Mouse (Mus musculus) Muller cell, postnatal 12 days (primary cell): ENCODE data around the gene Acod1.
A peak's percentile ranks its signal among the peaks of the same experiment; 100 is the strongest.

ENCODE experiments used
- DNase-seq: peaks from one replicate; pipeline ENCODE4 v3.0.0-alpha.2; 2015; ENCODE audit errors: inconsistent ontology term

Acod1 gene

DNA sequence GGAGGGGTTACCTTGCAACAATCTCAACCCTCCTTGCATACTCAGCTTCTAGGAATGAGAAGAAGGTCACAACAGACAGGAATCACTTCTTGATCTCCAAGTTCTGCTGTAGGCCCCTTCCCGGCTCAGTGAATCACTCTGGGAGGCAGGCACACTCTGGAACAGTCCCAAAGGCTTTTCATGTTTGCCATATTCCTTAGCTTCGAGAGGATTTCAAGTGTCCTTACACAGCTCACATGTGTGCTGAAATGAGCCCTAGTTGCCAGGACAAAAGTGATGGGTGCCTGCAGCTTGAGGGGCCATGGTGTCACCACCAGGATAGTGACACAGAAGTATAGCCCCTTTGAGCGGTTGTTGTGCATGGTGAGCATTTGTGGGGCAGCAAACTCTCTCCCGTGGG is 26.0 kb downstream of the Acod1 start:
- DNase-seq: no peak

DNA sequence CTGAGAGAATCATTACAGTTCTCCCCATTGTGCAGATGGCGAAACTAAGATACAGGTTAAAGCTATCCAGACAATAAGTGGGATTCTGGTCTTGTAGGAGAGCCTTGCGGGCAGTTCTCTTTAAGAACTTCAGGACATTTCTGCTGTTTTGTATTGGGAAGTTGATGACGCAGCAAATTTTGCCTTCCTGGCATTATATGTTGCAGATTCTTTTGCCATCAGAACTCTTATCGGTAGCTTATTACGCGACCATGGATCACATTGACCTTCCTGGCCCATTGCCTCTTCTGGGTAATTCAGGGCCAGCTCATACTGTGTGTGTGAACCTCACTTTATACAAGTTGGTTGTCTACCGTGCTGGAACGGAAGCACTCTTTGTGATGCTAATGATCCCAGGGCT is 27.0 kb downstream of the Acod1 start:
- no peak for DNase-seq

DNA sequence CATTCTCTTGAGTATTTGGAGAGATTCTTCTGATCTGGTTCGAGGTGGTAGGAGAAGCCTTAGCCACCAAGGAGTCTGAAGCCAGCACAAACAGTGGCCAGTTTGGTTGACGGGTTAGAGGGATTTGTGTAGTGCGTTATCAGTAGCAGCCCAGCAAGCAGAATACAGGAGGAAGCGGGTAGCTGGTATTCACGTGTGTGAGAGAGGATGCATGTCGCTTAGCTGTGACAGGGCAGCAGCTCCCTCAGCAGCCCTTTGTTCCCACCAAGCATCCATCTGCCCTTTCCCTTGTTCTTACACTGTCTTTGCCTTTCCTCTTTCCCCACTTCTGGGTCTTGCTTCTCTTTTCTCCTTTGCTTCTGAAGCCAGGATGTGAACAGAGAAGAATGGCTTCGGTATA is 28.4 kb downstream of the Acod1 start:
- no peak for DNase-seq

DNA sequence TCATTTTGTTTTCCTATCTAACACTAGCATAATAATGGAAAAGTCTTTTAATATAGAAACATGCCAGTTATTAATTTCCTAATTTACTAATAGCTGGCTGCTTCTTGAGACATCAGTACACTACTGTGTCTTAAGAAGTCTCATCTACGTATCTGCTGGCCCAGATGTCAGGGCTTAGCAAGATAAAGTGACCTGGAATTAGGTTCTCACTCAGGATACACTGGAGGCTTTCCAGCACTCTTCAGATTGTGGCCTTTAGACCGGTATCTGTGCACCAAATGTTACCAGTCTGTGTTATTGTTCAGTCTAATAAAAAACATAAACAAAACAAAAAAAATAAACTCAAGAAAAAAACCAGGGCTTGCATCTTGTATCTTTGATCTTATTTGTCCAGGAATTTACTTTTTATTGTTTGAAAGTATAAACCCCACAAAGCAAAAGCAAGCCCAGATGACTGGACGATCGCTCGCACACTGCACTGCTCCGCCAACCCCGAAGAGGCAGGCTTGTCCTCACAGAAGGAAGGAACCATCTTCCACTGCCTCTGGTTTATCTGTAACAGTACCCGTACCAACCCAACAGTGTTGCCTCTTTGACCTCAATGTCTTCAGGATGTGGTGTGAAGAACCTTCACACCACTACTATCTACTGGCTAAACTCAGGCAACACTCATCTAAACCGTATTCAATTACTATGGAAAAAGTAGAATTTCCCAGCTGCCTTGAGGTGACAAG is 30.7 kb downstream of the Acod1 start:
- DNase-seq: no peak

DNA sequence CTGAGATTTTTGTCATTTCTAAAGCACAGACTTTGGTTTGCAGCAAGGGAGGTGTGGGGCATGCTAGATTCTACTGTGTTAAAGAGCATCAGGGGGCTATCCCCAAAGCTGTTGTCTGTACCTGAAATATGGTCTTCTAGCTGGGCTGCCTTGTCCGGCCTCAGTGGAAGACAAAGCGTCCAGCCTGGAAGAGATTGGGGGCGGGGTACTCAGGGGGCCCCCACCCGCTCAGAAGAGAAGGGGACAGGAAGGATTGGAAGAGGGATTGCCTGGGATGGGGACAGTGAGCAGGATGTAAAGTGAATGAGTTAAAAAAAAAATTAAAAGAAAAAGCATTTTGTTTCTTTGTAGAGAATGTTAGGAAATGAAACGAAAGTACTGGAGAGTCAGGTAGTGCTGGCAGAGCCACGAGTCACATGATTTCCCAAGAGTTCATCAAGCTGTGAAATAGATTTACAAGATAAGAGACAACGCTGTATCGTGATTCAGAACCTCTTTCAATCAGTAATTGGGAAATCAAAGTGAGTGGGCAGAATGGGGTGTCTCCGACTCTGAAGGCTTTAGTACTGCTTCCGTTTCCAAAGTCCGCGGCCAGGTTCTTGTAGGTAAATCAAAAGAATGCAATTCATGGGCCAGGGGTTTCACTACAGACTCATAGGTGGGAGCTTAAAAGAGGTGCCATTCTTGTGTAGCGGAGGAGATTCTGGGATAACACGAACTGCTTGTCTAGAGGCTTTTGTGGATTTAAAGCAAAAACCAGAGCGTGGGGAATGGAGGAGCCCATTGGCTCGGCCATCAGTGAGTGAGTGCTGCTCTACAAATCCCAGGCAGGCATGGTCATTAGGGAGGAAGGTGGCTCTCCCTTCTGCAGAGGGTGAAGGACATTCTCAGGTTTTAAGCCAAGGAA is 31.5 kb downstream of the Acod1 start:
- no peak for DNase-seq

DNA sequence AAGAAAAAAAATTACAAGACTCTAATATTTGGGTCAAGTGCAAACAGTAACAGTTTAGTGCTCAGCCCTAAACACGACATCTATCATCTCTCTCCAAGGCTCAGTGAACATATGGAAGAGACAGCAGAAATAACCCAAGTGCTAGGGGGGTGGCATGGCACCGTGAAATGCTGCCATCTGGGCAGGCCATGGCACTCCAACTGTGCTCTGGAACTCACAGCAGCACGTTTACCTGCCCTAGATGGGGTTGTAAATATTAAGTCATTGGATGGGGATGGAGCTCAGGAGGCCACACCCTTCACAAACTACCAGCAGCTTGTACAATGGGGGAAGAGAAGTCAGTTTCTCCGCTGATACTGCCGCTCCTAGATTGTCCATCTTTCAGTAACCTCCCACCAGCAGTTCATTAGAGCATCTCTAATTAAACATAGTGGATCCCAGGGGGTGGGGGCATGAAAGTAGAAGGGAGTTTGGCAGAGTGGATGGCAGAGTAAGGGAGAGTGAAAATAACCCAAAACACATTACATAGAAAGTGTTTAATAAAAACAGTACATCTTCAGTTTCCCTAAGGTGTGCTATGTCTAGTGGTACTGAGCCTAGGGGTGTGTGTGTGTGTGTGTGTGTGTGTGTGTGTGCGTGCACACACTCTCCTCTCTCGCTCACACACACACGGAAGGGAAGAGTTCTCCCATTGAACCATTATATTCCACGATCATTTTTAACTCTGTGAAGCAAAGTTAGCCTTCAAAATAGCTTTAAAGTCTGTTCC is 32.6 kb downstream of the Acod1 start:
- DNase-seq: no peak

DNA sequence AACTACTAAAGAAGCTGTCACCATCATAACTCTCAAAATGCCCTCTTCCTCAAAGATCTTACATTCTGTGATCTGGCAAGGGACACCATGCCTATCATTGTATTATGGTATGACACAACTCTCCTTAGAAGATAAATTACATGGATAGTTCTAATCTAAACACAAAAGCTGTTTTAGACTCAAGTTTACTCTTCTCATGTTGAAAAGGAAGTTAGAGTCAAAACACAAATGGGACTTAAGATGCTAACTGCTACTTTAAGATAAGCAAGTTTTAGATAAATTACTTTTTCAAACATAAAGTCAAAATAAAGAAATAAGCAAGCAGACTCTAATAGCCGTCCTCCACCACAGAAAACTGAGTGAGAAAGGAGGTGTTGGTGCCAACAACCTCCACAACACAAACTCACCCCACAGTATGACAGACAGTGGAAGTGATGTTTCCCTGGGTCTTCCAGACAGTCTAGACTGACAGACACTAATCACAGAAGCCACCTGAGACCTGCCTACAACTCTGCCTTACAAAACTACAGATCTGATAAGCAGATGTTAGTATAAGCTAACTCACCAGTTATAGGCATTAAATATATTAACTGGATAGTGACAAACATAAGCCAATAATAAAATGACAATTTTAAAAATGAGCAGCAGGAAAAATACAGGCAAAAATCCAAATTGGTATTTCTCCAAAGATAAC is 39.2 kb downstream of the Acod1 start:
- DNase-seq: no peak

DNA sequence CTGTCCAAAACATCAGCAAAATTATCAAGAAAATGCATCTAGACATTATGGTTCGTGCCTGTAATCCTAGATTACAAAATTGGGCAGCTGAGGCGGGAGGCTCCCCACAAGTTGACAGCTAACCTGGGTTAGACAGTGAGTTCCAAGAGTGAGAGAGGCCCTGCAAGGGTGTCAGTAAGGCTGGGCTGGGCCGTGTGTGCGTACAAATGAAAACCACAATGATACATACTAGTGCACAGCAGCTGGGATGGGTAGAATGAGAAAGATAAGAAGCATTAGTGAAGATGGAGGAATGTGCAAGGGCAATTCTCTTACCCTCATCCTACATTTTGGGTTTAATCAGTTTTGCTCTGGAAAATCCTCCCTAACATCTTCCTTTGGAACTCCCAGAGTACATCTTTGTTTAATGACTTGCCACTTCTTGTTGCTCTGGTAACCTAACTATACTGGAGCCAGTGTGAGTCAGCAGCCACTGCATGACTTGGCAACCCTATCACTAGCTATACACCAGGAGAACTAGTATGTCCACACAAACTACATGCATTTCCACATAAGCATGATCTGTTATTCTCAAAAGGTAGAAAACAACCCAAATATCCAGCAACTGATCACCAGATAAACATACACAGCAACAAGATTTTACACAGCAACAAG is 40.0 kb downstream of the Acod1 start:
- peak; percentile 56 for DNase-seq

DNA sequence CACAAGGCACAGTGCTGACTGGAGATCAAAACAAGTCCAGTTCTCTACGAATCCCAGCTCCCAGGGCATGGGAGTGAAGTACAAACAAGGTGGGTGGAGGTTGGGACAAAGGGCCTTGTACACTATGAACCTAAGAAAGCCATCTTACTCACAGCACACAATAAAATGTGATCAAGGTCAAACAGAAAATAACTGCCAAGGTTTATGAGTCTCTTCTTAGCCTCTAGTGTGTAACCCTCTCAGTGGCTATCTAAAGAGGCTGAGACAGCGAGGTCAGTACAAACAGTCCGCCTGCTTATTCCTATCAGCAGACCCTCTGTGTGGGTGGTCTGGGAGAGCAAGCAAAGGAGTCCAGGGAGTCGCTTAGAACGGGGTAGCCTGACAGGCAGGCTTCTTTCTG is 41.1 kb downstream of the Acod1 start:
- DNase-seq: no peak

DNA sequence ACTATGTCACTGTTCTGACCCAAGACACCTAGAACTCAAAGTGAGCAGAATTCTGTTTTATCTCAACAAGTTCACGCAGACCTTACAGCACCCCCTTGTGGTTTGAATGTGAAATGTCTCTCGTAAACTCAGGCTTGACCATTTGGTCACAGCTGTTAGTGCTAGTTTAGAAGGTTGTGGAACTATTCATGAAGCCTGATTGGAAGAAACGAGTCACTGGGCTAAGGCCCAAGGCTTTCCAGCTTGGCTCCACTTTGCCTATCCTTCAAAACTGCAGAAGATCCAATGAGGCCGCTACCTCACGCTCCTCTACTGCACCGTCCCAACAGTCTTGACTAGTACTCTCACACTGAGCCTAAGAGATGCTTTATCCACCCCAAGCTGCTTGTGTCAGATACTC is 41.8 kb downstream of the Acod1 start:
- peak; percentile 47 for DNase-seq

DNA sequence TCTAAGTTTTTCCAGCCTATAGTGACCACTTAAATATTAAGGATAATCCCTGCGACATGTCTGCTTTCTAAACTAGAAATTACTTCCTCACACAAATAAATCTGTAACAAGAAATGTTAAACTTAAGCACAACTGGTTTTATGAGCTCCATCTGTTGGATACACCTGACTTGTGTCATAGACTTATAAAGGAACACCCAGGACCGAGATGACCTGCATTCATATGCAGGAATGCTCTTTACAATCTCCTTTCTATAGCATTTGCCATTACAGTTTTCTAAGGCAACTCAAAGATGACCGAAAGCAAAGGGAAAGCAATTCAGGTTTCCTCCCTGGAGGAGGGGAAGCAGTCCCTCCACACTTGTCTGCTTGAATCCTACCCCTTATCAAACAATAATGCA is 46.5 kb downstream of the Acod1 start:
- DNase-seq: no peak

DNA sequence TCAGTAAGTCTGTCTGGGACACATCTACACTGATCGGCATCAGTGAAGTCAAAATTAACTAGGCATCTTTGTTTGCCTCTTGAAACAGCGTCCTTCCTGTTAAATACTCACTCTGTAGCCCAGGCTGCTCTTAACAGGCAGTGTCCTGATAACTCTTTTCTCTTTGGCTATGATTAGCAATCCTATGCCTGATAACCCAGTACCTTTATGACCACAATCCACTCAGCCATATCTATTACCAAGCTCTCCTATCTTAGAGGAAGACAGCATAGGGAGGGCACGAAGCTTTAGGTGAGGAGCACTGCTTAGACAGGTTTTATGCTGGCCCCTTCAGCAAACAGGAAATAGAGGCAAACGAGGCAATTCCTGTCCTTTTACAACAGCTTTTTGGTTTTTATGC is 46.9 kb downstream of the Acod1 start:
- no peak for DNase-seq

DNA sequence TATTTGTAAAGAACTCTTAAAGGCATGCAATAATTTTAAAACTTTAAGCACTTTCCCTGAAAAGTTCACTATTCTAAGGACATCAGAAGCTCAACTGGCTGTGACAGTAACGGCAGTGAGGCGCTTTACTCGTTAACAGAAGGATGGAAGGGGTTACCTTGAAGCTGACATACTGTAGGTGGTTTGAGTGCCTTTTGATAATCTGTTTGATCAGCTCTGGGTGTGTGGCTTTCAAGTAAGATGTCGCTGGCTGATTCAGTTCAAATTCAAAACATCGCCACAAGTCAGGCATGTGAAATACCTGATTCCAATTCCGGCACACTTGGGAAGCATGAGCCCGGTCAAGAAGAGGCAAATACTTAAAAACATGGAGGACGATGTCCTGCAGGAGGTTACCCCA is 48.3 kb downstream of the Acod1 start:
- no peak for DNase-seq

DNA sequence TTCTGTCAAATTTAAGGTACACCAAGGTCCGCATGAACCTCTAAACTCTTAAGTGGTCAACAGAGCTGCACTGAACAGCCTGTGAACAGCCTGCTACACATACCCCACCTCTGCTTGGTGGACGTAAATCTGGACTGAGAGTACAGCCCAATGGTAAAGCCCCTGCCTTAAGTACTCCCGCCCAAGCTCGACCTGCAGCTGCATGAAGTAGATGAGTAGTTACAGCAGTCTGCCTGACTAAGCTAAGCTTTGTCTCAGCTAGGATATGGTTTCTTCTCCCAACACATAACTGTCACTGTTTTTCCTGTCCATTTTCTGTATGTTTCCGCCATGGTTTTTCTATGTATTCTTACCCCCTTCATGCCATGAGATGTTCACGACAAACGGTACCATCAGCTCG is 49.0 kb downstream of the Acod1 start:
- DNase-seq: no peak

DNA sequence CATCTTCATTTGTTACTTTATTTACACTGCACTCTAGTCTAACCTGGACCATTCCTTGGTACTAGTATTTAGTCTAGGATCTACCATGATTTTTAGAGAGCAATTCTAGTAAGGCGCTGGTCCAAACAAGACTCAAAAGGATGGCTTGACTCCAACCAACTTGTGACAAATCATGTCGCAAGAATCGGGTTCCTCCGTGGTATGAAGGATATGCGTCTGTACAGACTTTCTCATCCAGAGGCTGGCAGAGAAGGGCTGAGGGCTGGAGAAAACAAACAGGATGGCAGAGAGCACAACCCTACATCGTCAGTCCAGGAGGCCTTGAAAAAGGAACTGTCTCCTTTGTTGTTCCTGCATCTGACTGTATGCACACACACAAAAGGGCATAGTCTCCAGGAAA is 49.8 kb downstream of the Acod1 start:
- DNase-seq: peak; percentile 41

DNA sequence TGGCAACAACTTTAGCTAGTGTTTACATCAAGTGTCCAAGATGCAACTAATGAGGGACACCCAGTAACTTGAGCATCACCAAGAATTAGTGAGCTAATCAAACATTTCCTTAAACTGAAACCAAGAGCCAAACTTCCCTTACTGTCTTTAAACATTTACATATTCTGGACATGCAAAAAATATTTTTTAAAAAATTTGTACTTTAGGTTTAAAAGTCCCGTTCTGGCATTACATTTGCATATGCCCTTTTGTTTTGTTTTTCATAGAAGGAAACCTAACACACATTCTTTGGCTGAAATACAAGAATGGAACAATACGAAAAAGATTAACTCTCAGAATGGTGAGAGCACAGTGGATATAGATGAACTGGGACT is 51.4 kb downstream of the Acod1 start:
- peak; percentile 17 for DNase-seq

DNA sequence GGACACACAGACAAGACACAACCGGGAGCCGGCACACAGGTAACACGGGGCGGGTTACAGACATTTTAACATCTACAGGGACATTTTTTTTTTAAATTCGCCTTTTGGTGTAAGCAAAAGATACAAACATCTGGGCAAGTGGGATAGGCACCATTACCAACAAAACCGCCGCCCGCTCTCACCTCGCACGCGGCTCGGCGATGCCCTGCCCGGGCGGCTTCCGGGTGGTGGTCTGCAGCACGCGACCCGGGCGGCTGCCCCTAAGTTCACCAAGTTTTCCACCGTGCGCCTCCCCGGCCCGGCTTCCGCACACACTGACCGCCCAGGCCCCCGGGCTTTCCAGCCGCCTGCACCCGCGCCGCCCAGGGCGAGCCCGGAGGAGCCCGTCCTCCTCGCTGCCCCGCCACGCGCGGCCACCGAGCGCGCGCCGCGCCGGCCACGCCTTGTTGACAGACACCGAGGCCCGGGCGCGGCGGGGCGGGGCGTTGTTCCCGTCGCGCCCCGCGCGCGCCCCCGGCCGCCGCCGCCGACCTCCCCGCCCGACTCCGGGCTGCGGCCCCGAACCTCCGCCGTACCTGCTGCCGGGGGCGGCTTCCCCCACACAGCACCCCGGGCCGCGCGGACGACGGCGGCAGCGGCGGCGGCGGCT is 51.9 kb downstream of the Acod1 start:
- peak; percentile 92 for DNase-seq

DNA sequence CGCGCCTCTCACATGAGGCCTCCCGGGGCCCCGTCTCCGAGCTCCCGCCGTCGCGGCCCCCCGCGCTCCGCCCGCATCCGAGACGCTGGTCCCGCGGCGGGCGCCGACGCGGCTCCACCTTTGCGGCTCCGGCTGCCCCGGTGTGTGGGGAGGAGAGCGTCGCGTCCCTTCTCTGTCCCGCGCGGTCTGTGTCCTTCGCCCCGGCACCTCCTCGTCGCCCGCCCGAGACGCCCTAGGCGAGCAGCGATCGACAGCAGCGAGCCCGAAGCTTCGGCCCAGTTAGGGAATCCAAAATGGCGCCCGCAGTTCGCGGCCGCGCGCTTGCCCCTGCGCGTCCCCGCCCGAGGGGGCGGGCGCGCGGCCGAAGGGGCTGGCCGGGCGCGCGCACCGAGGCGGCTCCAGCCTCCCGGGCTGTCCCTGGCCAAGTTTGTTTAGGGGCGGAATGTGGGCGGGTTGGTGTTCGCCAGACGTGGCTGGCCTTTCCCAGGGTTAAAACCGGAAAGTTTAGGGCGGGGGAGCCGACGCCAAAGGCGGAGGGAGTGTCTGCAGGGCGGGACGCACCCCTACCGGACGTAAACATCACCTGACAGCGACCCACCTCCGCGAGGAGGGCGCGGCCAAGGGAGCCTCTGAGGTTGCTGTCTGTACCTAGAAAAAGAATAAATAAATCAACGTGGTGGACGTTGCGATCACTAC is 52.6 kb downstream of the Acod1 start, which contains the start of gene Fbxl3:
Fbxl3 (minus strand) TSS at position 329 of the 696 bp plus-strand sequence.
- DNase-seq: peak; percentile 96

DNA sequence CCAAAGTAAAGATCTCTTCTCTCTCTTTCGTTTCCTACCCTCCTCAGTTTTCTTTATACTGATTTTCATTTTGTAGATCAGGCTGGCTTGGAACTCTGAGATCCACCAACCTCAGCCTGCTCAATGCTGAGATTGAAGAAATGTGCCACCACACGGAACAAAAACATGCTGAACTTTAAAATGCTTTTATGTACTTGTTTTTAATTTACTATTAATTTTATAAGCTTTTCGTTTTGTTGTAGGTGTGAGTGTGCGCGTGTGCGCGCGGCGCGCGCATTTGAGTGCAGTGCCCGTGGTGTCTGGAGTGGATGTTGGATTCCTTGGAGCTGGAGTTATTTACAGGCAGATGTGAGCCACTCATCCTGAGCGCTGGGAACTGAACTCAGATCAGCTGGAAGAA is 53.5 kb downstream of the Acod1 start:
- DNase-seq: no peak

DNA sequence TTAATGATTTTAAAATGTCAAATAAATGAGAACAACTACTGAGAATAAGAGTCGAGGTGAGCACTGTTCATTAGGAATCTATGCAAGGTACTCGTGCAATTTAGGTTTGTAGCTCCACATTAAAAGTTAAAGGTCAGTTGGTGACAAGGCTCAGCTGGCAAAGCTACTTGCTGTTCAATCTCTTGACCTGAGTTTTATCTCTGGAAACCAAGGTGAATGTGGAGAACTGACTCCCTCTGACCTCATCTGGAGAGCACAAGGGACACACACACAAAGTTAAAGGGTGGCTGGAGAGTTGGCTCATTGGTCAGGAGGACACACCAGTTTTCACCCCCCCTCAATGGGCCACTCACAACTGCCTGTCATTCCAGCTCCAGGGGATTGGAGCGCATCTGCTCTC is 54.4 kb downstream of the Acod1 start:
- DNase-seq: no peak
